Mouse (Mus musculus) ES-Bruce4 (cell line): ENCODE data around the gene Elfn1. TPM values are rescaled to one million over a fixed set of nuclear protein-coding genes. Genes with fewer than 3 reads are reported as not detected.

Source experiments
- H3K27ac ChIP-seq: 2 replicates; pipeline ENCODE4 v1.5.1; 2012; ENCODE audit warnings: low read length, inconsistent platforms; ENCODE audit not compliant: insufficient read depth
- H3K27me3 ChIP-seq: 2 replicates; pipeline ENCODE4 v1.6.1; 2012; ENCODE audit warnings: mild to moderate bottlenecking, low read length, inconsistent platforms; ENCODE audit not compliant: control insufficient read depth, poor library complexity, insufficient read depth, severe bottlenecking
- H3K36me3 ChIP-seq: 2 replicates; pipeline ENCODE4 v1.6.1; 2012; ENCODE audit warnings: inconsistent platforms, mild to moderate bottlenecking, low read length, moderate library complexity; ENCODE audit not compliant: control insufficient read depth, poor library complexity, insufficient read depth, severe bottlenecking
- H3K4me1 ChIP-seq: one replicate; pipeline ENCODE4 v1.8.1; 2011; ENCODE audit warnings: low read length; ENCODE audit not compliant: control insufficient read depth, insufficient read depth
- H3K4me3 ChIP-seq: 2 replicates; pipeline ENCODE4 v1.5.1; 2011; ENCODE audit warnings: low read depth, mild to moderate bottlenecking, low read length
- H3K9ac ChIP-seq: 2 replicates; pipeline ENCODE4 v1.6.1; 2012; ENCODE audit warnings: low read depth, mild to moderate bottlenecking, inconsistent platforms; ENCODE audit not compliant: poor library complexity, severe bottlenecking
- H3K9me3 ChIP-seq: replicated peaks from 2 replicates; pipeline ENCODE4 v1.6.1; 2012; ENCODE audit warnings: mild to moderate bottlenecking, low read length, inconsistent platforms; ENCODE audit not compliant: control insufficient read depth, poor library complexity, insufficient read depth, severe bottlenecking
- CTCF ChIP-seq: IDR thresholded peaks from one replicate; pipeline ENCODE4 v1.8.1; 2011; ENCODE audit warnings: low read depth, low read length
- EP300 ChIP-seq: IDR thresholded peaks from 2 replicates; pipeline ENCODE4 v1.6.1; 2011; ENCODE audit warnings: low read depth, low read length; ENCODE audit not compliant: insufficient read depth
- POLR2A ChIP-seq: IDR thresholded peaks from one replicate; pipeline ENCODE4 v1.8.1; 2011; ENCODE audit warnings: low read length; ENCODE audit not compliant: insufficient read depth
- polyA plus RNA-seq: library from polyadenylated mRNA; stranded (reverse); fragments of >200 nt; gene quantifications from 2 replicates; pipeline ENCODE4 v1.2.4, GENCODE M21; 2011; ENCODE audit warnings: low read depth; ENCODE audit not compliant: missing spikeins, insufficient read depth, insufficient read length

The Elfn1 gene
- polyA plus RNA-seq, 1 experiment, result 0.15 TPM

DNA sequence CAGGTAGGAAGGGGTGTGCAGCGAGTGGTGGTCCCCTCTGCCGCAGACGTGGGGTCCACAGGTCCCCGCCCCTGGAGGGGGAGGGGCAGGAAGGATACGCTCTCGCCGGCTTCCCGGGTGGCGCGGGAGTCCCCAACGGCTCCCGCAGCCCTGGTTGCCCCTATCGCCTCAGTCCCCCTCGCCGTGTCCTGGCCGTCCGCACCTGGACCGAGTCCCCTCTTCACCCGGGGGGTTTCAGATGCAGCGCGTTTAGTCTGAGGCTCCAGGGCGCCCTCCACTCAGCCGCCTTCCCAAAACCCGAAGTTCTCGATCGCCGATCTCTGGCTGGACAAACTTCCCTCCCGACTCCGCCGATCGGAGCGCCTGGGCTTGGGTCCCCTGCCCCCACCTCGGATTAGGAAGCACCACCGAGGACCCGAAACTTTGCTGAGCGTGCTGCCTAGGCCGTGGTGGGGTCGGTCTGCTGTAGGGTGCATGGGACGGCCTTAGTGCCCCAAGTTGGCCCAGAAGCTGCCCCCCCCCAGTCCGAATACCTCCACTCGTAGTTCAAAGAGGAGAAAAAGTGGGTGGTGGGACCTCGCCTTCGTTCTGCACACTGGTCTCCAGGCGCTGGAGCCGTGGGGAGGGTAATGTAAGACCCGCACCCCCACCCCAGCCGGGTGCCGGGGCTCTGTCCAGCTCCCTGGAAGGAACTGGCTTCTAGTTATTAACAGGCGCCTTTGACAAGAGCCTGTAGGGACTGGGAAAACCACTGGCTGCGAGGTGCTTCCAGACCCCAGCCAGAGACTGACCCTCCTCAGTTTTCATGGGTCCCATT is 1.3 kb downstream of the Elfn1 start:
- Histone ChIP-seq H3K4me3 (peak overlapping the region; percentile 75), H3K27me3 (peaks cover 56% of the 10 kb centered on the region), H3K4me1 (no peaks in the 10 kb centered on the region), H3K9me3 (no peaks in the 10 kb centered on the region), H3K36me3 (no peaks in the 10 kb centered on the region), H3K9ac (peak overlapping the region; percentile 64), H3K27ac (no peak overlapping the region)
- TF ChIP-seq POLR2A, result no peak
- TF ChIP-seq CTCF, result no peak
- no peak for TF ChIP-seq EP300

DNA sequence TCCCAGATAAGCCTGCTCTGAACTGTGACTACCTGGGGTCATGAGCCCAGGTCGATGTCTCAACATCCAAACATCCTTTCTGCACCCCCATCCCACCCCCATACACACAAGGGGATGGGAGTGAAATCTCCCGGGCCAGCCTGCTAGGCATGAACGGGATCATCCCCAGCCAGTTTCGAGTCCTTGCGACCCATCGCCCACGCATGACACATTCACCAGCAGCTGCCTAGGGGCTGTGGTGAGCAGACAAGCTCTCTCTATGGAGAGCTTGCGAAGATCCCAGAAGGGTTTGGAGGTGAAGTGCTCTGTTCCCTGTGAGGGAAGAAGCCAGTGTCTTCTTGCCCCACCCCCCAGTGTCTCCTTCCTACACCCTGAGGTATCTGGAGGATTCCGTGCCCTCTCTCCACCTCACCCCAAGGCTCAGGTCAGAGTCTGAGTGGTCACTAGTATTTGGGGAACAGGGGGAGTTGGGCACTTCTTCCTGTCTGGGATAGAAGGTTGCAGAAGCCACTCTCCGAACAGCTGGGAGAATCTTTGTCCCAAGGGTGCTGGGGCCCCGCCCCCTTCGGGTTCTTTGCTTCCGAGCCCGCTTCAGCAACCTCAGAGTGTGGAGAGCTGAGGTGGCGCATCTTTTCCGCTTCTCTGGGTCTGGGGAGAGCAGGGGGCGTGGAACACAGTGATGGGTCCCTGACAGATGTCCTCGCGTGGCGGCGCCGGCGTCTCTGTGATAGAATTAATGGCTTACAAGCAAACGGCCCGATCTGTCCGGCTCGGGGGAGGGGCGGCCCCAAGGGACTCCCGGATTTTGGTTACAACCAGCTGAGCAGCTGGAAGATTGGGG is 2.2 kb downstream of the Elfn1 start:
- H3K27me3 ChIP-seq, result peaks cover 57% of the 10 kb centered on the region
- no peak overlapping the region for H3K4me3 ChIP-seq
- H3K4me1 ChIP-seq, result no peaks in the 10 kb centered on the region
- H3K36me3 ChIP-seq, result no peaks in the 10 kb centered on the region
- H3K9me3 ChIP-seq, result no peaks in the 10 kb centered on the region
- no peak overlapping the region for H3K9ac ChIP-seq
- TF ChIP-seq POLR2A, result no peak
- no peak for TF ChIP-seq CTCF
- H3K27ac ChIP-seq, result no peak overlapping the region

DNA sequence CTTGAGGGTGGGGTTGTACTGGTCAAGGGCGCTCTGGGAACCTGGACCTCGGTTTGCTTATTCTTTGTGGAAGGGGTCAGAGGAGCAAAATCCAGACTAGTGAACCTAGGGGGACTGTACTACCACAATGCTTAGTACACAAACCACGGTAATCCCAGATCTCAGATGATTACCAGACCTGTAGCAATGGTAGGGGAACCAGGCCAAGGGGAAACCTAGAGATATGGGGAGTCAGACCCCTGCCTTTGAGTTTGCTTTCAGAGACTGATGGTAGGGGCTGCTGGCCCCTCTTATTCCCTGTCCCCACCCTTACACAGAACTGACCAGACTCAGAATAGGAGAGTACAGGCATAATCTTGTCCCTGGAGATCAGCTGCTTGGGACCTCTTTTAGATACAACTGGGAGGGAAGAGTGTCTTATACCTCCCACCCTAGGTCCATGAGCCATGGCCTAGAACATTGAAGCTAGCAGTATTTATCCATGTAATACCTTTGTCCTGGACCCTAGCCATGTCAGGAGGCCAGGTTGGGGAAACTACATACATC is 3.1 kb downstream of the Elfn1 start:
- TF ChIP-seq CTCF, result no peak
- no peak for TF ChIP-seq EP300
- no peak for TF ChIP-seq POLR2A
- Histone ChIP-seq H3K4me1 (no peaks in the 10 kb centered on the region), H3K27ac (no peak overlapping the region), H3K9me3 (no peaks in the 10 kb centered on the region), H3K27me3 (peaks cover 57% of the 10 kb centered on the region), H3K36me3 (no peaks in the 10 kb centered on the region), H3K4me3 (no peak overlapping the region), H3K9ac (no peak overlapping the region)

DNA sequence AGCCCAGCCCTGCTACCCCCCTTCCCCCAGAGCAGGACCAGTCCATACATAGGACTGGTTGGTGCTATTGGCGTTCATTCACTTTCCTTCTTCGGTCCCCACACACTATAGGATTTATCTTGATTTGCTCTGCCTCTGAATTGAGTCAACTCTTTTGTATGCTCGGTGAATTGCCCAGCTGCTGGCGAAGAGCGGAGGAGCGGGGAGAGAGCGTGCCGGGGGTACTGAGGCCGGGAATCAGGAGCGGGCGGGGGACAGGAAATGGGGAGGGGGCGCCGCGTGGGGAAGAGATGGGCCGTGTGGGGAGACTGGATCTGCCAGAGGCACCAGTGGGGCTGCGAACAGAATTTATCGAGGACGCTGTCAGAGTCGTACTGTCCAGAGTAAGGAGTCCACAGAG is 3.8 kb downstream of the Elfn1 start:
- H3K27me3 ChIP-seq, result peaks cover 57% of the 10 kb centered on the region
- no peak for TF ChIP-seq CTCF
- no peak for TF ChIP-seq EP300
- TF ChIP-seq POLR2A, result no peak
- H3K9me3 ChIP-seq, result no peaks in the 10 kb centered on the region
- no peak overlapping the region for H3K9ac ChIP-seq
- no peak overlapping the region for H3K4me3 ChIP-seq
- no peaks in the 10 kb centered on the region for H3K4me1 ChIP-seq
- H3K36me3 ChIP-seq, result no peaks in the 10 kb centered on the region
- no peak overlapping the region for H3K27ac ChIP-seq

DNA sequence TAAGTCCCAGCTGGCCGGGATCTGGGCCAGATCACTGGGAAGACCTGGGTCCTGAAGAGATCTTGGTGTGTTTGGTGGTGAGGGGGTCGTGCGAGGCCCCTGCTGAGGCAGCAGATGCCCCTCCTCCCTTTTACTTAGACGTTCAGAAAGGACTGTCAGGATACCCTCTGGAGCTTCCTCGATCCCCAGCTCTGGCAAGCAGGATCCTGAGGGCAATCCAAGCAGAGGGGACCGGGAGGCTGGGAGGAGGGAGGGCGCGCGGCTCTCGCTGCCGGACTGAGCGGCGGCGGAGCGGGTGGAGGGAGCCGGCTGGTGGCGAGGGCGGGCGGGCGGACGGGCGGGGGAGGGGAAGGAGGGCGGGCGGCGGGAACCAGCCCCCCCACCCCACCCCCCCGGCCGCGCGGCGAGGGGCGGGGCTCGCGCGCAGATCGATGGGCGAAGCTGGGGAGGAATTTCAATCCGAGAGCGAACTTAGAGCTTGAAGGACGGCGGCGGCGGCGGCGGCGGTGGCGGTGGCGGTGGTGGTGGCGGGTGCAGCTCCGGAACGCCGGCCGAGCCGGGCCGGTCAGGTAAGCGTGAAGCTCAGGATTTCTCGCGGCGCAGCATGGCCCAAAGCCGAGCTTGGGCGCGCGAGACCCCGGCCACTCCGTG is 4.5 kb downstream of the Elfn1 start:
- H3K27me3 ChIP-seq, result peaks cover 57% of the 10 kb centered on the region
- TF ChIP-seq POLR2A (no peak), EP300 (no peak), CTCF (no peak)
- no peaks in the 10 kb centered on the region for H3K4me1 ChIP-seq
- no peaks in the 10 kb centered on the region for H3K9me3 ChIP-seq
- peak overlapping the region; percentile 61 for H3K9ac ChIP-seq
- no peak overlapping the region for H3K27ac ChIP-seq
- H3K4me3 ChIP-seq, result peak overlapping the region; percentile 69
- H3K36me3 ChIP-seq, result no peaks in the 10 kb centered on the region
